Mouse (Mus musculus) forebrain, embryonic 13.5 days (tissue): Measurements from ENCODE around the gene Ccdc155. TPM values are rescaled to one million over a fixed set of nuclear protein-coding genes. Genes with fewer than 3 reads are reported as not detected.

ENCODE experiments used
- ATAC-seq: fragments of 200-750 bp; cut with Nextera tagmentation; 2 replicates; pipeline ENCODE4 v1.8.0; 2017
- H3K27ac ChIP-seq: fragments of 300-500 bp; sonication (generic); 2 replicates; pipeline ENCODE4 v1.5.1; 2015; ENCODE audit warnings: inconsistent platforms, mild to moderate bottlenecking, moderate library complexity
- H3K27me3 ChIP-seq: fragments of 300-500 bp; sonication (generic); 2 replicates; pipeline ENCODE4 v1.6.1; 2015; ENCODE audit warnings: mild to moderate bottlenecking, inconsistent platforms
- H3K36me3 ChIP-seq: fragments of 300-500 bp; sonication (generic); 2 replicates; pipeline ENCODE4 v1.6.1; 2015; ENCODE audit warnings: mild to moderate bottlenecking, inconsistent platforms; ENCODE audit not compliant: poor library complexity, severe bottlenecking
- H3K4me1 ChIP-seq: fragments of 300-500 bp; sonication (generic); 2 replicates; pipeline ENCODE4 v1.6.1; 2015; ENCODE audit warnings: inconsistent platforms
- H3K4me2 ChIP-seq: fragments of 300-500 bp; sonication (generic); 2 replicates; pipeline ENCODE4 v1.6.1; 2015; ENCODE audit warnings: inconsistent platforms, mild to moderate bottlenecking, moderate library complexity
- H3K4me3 ChIP-seq: fragments of 300-500 bp; sonication (generic); 2 replicates; pipeline ENCODE4 v1.5.1; 2015; ENCODE audit warnings: mild to moderate bottlenecking, inconsistent platforms
- H3K9ac ChIP-seq: fragments of 300-500 bp; sonication (generic); 2 replicates; pipeline ENCODE4 v1.6.1; 2015; ENCODE audit warnings: mild to moderate bottlenecking, inconsistent platforms
- H3K9me3 ChIP-seq: fragments of 300-500 bp; sonication (generic); replicated peaks from 2 replicates; pipeline ENCODE4 v1.6.1; 2016; ENCODE audit warnings: inconsistent platforms
- WGBS: fragments of 180-500 bp; shearing (Covaris S2); methylation state at CpG from one replicate; pipeline ENCODE4 v1.1.7; 2015; 5-methylcytosine and 5-hydroxymethylcytosine counted together
- polyA plus RNA-seq: library from polyadenylated mRNA; unstranded; fragments of >200 nt; fragmentation: Nextera tagmentation; extraction: Ambion mirVana; gene quantifications from 2 replicates; pipeline ENCODE4 v1.2.1, GENCODE M21; 2015

The Ccdc155 gene
- polyA plus RNA-seq, 1 experiment from 2014 or later, result 0.93 TPM

DNA sequence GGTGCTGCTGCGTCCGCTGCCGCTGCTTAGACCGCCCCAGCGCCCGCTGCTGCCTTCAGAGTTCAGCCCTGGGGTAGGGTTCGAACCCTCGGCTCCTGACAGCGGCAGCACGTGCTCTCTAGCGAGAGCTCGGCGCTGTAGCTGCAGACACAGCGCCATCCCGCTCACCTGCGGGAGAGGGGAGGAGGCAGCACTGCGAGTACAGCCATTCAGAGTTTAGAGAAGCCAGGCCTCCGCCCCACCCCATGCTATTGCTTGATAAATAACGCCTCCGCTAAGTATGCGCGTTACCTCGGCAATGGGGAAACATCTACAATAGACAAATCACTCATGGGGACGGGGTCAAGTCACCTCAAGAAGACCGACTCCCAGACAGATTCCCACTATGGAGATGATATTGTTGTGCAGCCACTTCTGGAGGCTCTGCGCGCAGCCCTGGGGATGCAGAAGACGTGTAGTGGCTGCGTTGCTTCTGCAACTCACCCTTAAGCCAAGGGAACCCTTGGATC lies 29.7 kb upstream of the Ccdc155 start:
- peak; percentile 37; the same call in 1 of the 2 replicates for ATAC-seq
- Histone ChIP-seq H3K27me3 (peaks cover 32% of the 10 kb centered on the region), H3K9ac (peak overlapping the region; percentile 46), H3K4me2 (peak overlapping the region; percentile 49), H3K4me3 (no peak overlapping the region; the same call in 1 of the 2 replicates), H3K4me1 (peaks cover 35% of the 10 kb centered on the region), H3K9me3 (no peaks in the 10 kb centered on the region), H3K27ac (peak overlapping the region; percentile 68), H3K36me3 (peaks cover 29% of the 10 kb centered on the region)
- WGBS, result 6% methylated on average over 29 of the region's 29 CpGs

DNA sequence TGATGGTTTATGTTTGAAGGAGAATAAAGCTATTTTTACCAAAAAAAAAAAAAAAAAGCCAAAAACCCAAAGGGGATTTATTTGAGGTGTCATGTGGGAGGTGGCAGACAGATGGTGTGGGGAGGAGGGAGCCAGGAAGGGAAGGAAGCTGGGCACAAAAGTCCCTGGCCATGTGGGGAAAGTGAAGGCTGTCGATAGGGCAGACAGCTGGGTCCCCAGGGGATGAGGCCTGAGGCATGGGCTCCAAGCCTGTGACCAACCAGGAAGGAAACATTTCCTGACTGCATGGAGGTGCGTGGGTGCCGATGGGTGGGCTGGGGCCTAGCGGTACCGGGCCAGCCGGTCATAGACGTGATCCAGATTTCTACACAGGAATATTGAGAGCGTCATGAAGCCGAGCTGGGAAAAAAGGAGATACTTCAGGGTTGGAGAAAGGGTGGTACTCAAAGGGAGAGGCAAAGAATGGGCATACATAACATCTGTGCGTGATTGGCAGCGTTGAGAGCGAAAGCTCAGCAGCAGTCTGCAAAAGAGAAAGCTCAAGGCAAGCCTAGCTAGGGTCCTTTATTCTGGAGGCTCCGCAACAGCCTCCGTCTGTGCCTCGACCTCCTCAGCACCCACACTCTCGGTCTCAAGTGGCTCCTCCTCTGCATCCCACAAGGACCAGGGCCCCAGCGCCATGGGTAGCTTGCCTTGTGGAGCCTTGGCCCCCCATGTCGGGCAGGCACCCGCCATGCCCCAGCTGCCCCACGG lies 29.1 kb upstream of the Ccdc155 start:
- H3K4me3 ChIP-seq, result no peak overlapping the region; the same call in 1 of the 2 replicates
- 21% methylated on average over 19 of the region's 20 CpGs for WGBS
- peak; percentile 37 for ATAC-seq

DNA sequence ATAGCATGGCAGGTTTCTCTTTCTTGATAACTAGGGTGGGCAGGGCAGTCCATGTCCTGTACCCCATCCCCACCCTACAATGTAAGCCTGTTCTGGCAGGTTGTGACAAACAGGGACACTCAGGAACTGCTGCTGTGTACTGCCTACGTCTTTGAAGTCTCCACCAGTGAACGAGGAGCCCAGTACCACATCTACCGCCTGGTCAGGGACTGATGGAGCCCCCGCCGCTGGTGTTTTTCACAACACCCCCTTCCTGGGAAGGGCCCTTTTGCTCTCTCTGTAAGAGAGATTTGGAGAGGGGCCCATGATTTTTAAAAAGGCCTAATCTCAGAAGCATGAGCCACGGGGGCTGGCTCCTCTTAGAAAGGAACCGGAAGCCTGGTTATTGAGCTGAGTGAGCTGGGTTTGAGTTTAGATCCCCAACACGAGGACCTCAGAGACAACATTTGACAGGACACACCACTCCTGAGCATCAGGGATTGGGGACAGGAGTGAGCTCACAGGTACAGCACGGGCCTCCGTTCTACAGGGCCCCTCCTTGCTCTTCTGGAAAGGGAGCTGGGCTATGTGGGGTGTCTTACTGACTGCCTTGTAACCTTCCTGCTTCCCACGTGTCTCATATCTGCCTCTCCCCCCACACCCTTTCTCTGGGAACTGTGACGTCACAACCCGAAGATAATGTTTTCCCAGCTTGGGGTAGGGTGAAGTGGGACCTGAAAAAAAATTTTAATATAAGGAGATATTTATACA lies 28.2 kb upstream of the Ccdc155 start:
- H3K27ac ChIP-seq, result peak overlapping the region; percentile 44
- WGBS, result 73% methylated on average over 13 of the region's 13 CpGs
- peaks cover 35% of the 10 kb centered on the region for H3K4me1 ChIP-seq
- H3K4me3 ChIP-seq, result no peak overlapping the region
- H3K9me3 ChIP-seq, result no peaks in the 10 kb centered on the region
- H3K36me3 ChIP-seq, result peaks cover 44% of the 10 kb centered on the region
- H3K9ac ChIP-seq, result no peak overlapping the region
- no peak overlapping the region for H3K4me2 ChIP-seq
- H3K27me3 ChIP-seq, result peaks cover 17% of the 10 kb centered on the region
- no peak for ATAC-seq

More for the DNA sequence above, 29.1 kb upstream of the Ccdc155 start:
- H3K27me3 ChIP-seq, result peaks cover 26% of the 10 kb centered on the region
- peaks cover 35% of the 10 kb centered on the region for H3K4me1 ChIP-seq
- H3K27ac ChIP-seq, result peak overlapping the region; percentile 68
- peaks cover 36% of the 10 kb centered on the region for H3K36me3 ChIP-seq
- H3K9me3 ChIP-seq, result no peaks in the 10 kb centered on the region
- H3K4me2 ChIP-seq, result peak overlapping the region; percentile 49
- H3K9ac ChIP-seq, result peak overlapping the region; percentile 46

DNA sequence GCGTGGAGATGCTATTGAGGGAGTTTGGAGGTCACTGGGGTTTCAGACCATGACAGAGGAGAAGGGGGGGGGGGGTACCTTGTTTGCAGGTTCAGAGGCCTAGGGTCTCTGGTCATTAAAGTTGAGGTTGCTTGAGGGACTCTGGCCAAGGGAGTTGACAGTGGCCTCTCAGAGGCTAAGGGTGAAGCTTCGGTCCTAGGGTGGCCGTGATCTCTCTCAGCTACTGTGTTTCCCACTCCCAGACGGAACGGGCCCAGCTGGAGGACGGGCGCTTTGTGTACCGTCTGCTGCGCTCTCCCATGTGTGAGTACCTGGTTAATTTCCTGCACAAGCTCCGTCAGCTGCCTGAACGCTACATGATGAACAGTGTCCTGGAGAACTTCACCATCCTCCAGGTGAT lies 27.2 kb upstream of the Ccdc155 start:
- Histone ChIP-seq H3K4me2 (no peak overlapping the region), H3K9ac (no peak overlapping the region), H3K4me1 (peaks cover 35% of the 10 kb centered on the region), H3K4me3 (no peak overlapping the region), H3K9me3 (no peaks in the 10 kb centered on the region), H3K36me3 (peaks cover 52% of the 10 kb centered on the region), H3K27me3 (peaks cover 11% of the 10 kb centered on the region; the same call in 1 of the 2 replicates), H3K27ac (no peak overlapping the region)
- 91% methylated on average over 11 of the region's 11 CpGs for WGBS
- ATAC-seq, result no peak

DNA sequence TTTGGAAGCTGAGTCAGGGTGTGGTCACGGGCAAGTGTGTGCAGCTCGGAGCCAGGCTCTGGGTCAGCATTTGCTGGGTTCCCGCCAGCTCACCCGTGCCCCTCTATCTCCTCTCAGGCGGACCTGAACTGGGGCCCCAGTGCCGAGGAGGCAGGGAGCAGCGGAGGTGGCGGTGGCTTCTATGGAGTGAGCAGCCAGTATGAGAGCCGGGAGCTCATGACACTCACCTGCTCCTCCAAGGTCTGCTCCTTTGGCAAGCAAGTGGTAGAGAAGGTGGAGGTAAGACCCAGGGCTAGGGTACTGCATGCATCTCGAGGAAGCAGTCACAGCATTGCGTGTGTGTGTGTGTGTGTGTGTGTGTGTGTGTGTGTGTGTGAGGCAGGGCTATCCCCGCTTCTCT lies 26.5 kb upstream of the Ccdc155 start:
- Histone ChIP-seq H3K9me3 (no peaks in the 10 kb centered on the region), H3K27ac (no peak overlapping the region), H3K4me1 (peaks cover 35% of the 10 kb centered on the region), H3K36me3 (peaks cover 59% of the 10 kb centered on the region), H3K4me2 (no peak overlapping the region), H3K27me3 (peaks cover 5% of the 10 kb centered on the region; the same call in 1 of the 2 replicates), H3K9ac (no peak overlapping the region), H3K4me3 (no peak overlapping the region)
- ATAC-seq, result no peak
- 90% methylated on average over 12 of the region's 12 CpGs for WGBS

DNA sequence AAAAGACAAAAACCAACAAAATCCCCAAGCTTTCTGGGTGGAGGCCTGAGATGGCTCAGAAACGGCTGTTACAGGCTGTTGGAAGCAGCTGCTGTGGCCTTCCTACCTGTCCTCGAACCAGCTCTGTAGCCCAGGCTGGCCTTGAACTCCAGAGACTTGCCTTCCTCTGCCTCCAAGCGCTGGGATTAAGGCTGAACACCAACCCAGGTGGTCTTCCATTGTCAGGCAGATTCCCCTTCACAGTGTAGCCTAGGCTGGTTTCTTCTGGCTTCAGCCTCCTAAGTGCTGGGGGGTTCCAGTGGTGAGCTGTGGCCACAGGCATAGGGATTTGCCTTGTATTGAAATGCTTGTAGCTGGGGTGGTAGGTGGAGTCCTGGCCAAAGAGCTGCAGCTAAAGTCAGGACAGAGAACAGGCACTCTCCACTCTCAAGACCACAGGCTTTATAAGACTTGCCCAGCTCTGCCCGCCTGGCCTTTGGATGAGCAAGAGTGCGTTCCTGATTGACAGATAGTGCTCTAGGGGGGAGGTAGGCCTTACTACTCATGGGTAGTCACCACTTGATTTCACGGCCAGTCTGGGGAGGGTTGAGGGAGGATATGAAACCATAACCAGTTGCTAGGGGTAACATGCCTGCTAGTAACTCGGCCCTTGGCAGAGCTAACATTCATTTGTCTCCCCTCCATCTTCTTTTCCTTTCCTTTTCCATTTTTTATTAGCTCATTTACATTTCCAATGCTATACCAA lies 24.9 kb upstream of the Ccdc155 start:
- no peaks in the 10 kb centered on the region; the same call in 1 of the 2 replicates for H3K27me3 ChIP-seq
- peaks cover 75% of the 10 kb centered on the region for H3K36me3 ChIP-seq
- H3K4me1 ChIP-seq, result peaks cover 23% of the 10 kb centered on the region
- H3K4me3 ChIP-seq, result no peak overlapping the region
- no peak overlapping the region for H3K27ac ChIP-seq
- no peaks in the 10 kb centered on the region for H3K9me3 ChIP-seq
- 93% methylated on average over 7 of the region's 7 CpGs for WGBS
- H3K9ac ChIP-seq, result no peak overlapping the region
- no peak overlapping the region for H3K4me2 ChIP-seq
- ATAC-seq, result no peak

DNA sequence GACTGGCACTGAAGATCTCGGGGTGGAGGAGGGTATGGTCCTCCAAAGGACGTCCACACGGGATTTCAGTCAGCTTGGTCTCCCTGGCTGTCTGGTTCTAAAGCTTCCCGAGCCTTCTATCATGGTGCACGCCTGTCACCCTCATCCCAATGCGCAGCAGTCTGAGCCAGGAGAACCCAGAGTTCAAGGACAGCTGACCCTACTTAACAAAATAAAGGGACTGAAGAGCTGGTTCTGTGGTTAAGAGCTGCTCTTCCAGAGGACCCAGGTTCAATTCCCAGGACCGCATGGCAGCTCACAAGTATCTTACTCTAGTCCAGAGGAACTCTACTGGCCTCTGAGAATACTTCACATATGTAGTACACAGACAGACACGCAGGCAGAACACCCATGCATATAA lies 24.4 kb upstream of the Ccdc155 start:
- WGBS, result 95% methylated on average over 8 of the region's 8 CpGs
- H3K4me1 ChIP-seq, result peaks cover 17% of the 10 kb centered on the region
- H3K4me3 ChIP-seq, result no peak overlapping the region
- ATAC-seq, result no peak
- peaks cover 81% of the 10 kb centered on the region for H3K36me3 ChIP-seq
- no peak overlapping the region for H3K9ac ChIP-seq
- H3K9me3 ChIP-seq, result no peaks in the 10 kb centered on the region
- no peaks in the 10 kb centered on the region; the same call in 1 of the 2 replicates for H3K27me3 ChIP-seq
- H3K4me2 ChIP-seq, result no peak overlapping the region
- H3K27ac ChIP-seq, result no peak overlapping the region

DNA sequence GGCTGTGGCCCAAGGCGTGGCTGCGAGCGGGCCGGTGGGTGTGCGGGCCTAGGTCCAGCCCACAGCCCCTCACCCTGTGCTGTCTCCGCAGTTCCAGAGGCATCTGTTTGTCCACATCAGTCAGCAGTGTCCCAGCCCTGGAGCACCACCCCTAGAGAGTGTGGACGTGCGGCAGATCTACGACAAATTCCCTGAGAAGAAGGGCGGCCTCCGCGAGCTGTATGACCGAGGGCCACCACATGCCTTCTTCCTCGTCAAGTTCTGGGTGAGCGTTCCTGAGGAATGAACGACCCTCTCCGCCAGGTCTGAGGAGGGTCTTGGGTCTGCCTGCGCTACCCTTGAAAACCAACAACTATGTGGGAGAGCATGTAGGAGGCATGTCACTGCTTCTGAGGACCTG lies 23.9 kb upstream of the Ccdc155 start:
- Histone ChIP-seq H3K27ac (no peak overlapping the region), H3K27me3 (no peaks in the 10 kb centered on the region), H3K9me3 (no peaks in the 10 kb centered on the region), H3K4me2 (no peak overlapping the region), H3K4me1 (peaks cover 12% of the 10 kb centered on the region), H3K36me3 (peaks cover 86% of the 10 kb centered on the region), H3K4me3 (no peak overlapping the region), H3K9ac (no peak overlapping the region)
- ATAC-seq, result no peak
- 97% methylated on average over 18 of the region's 18 CpGs for WGBS

DNA sequence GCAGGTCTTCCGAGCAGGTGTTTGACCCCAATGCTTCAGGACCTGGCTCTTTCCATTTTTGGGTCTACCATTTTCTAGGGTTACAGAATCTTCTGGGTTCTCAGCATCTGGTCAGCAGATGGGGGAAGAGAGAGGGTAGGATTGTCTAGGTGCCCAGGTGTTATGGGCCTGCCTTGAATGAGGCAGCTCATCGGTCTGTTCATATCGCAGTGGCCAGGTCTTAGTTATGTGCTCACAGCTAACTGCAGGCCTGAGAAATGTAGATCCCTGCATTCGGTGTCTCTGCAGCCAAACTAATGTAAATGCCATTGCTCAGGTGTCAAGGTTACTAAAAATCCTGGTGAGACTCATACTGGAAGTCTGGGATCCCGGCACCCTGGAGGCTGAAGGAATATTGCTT lies 21.7 kb upstream of the Ccdc155 start:
- over 99% methylated on average over 5 of the region's 5 CpGs for WGBS
- Histone ChIP-seq H3K4me2 (no peak overlapping the region), H3K4me1 (no peaks in the 10 kb centered on the region), H3K27me3 (no peaks in the 10 kb centered on the region), H3K36me3 (peaks cover 87% of the 10 kb centered on the region), H3K9me3 (no peaks in the 10 kb centered on the region), H3K9ac (no peak overlapping the region), H3K27ac (no peak overlapping the region), H3K4me3 (no peak overlapping the region)
- no peak for ATAC-seq

DNA sequence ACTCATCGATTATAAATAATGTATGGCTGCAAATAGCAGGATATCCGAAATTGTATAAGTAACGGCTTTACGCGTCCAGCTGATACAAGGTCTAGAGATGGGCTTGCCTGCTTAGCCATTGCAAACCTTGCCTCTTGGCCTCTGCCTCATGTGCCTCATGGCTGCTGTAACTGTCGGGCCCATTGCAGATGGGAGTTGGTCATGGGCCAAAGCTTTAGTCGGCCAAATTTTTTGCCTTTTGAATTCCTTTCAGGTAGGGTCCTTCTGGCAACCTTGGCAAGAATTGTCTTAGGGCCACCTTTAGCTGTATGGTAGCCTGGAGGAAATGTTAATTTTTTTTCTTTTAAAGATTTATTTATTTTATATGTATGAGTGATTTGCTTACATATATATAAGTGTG lies 20.1 kb upstream of the Ccdc155 start:
- Histone ChIP-seq H3K4me1 (no peaks in the 10 kb centered on the region), H3K4me3 (no peak overlapping the region), H3K27ac (no peak overlapping the region), H3K9me3 (no peaks in the 10 kb centered on the region), H3K4me2 (no peak overlapping the region), H3K36me3 (peaks cover 95% of the 10 kb centered on the region), H3K9ac (no peak overlapping the region), H3K27me3 (no peaks in the 10 kb centered on the region)
- ATAC-seq, result no peak
- 91% methylated on average over 7 of the region's 7 CpGs for WGBS

DNA sequence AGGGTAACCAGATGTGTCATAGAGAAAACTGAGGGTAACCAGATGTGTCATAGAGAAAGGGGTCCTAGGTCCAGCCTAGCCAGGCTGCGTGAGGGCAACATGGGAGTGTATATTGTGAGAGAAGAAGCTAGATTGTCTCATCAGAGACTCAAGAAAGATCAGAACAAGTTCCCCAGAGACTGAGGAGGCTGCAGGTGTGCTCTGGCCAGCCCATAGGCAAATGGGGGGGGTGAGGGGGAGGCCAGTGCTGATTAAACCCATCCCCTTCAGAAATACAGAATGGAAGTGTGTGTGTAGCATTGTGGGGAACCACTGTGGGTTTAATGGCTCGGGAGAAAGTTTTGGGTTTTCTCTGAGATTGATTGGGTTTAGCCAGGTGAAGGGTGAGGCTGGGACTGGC lies 17.0 kb upstream of the Ccdc155 start:
- H3K9ac ChIP-seq, result no peak overlapping the region
- H3K27ac ChIP-seq, result no peak overlapping the region
- no peak for ATAC-seq
- peaks cover 29% of the 10 kb centered on the region for H3K4me1 ChIP-seq
- WGBS, result 84% methylated on average over 2 of the region's 2 CpGs
- no peaks in the 10 kb centered on the region for H3K9me3 ChIP-seq
- H3K4me3 ChIP-seq, result no peak overlapping the region
- no peaks in the 10 kb centered on the region for H3K27me3 ChIP-seq
- peaks cover 91% of the 10 kb centered on the region for H3K36me3 ChIP-seq
- H3K4me2 ChIP-seq, result no peak overlapping the region
